Mouse (Mus musculus) heart, embryonic 14.5 days (tissue): ENCODE results near the gene Spns1. TPM values are rescaled to one million over a fixed set of nuclear protein-coding genes. Genes with fewer than 3 reads are reported as not detected.

Source experiments
- ATAC-seq: fragments of 200-750 bp; cut with Nextera tagmentation; 2 replicates; pipeline ENCODE4 v1.8.0; 2017; ENCODE audit warnings: low read depth, moderate TSS enrichment; ENCODE audit not compliant: insufficient number of reproducible peaks, insufficient read depth, low FRiP score
- H3K27ac ChIP-seq, 2 experiments: fragments of 200-500 bp in 1 of 2; fragments of 300-500 bp in 1 of 2; sonication (generic) in 1 of 2; replicated peaks in 1 of 2; 2 replicates each; pipeline ENCODE4 v1.5.1; 2012 to 2014; ENCODE audit warnings: low read depth in 2 of 2, low read length in 2 of 2, control low read depth in 1 of 2, mild to moderate bottlenecking in 1 of 2, mixed read lengths in 1 of 2; ENCODE audit not compliant: control insufficient read depth in 1 of 2, insufficient read depth in 1 of 2
- H3K27me3 ChIP-seq: fragments of 300-500 bp; sonication (generic); 2 replicates; pipeline ENCODE4 v1.6.1; 2014; ENCODE audit warnings: mild to moderate bottlenecking, low read length, control low read depth; ENCODE audit not compliant: control insufficient read depth, insufficient read depth
- H3K36me3 ChIP-seq: fragments of 300-500 bp; sonication (generic); 2 replicates; pipeline ENCODE4 v1.6.1; 2014; ENCODE audit warnings: mild to moderate bottlenecking, control low read depth, low read length, mixed read lengths; ENCODE audit not compliant: control insufficient read depth, insufficient read depth
- H3K4me1 ChIP-seq, 2 experiments: fragments of 200-500 bp in 1 of 2; fragments of 300-500 bp in 1 of 2; sonication (generic) in 1 of 2; 2 replicates each; pipeline ENCODE4 v1.6.1; 2012 to 2014; ENCODE audit warnings: low read length in 2 of 2, control low read depth in 1 of 2, mixed read lengths in 1 of 2; ENCODE audit not compliant: control insufficient read depth in 2 of 2, insufficient read depth in 2 of 2
- H3K4me2 ChIP-seq: fragments of 300-500 bp; sonication (generic); 2 replicates; pipeline ENCODE4 v1.6.1; 2014; ENCODE audit warnings: mild to moderate bottlenecking, low read length
- H3K4me3 ChIP-seq, 2 experiments: fragments of 200-500 bp in 1 of 2; fragments of 300-500 bp in 1 of 2; sonication (generic) in 1 of 2; 2 replicates each; pipeline ENCODE4 v1.5.1; 2012 to 2014; ENCODE audit warnings: low read length in 2 of 2, mild to moderate bottlenecking in 2 of 2, control low read depth in 1 of 2, low read depth in 1 of 2, moderate library complexity in 1 of 2; ENCODE audit not compliant: control insufficient read depth in 1 of 2, insufficient read depth in 1 of 2
- H3K9ac ChIP-seq: fragments of 300-500 bp; sonication (generic); 2 replicates; pipeline ENCODE4 v1.6.1; 2014; ENCODE audit warnings: mild to moderate bottlenecking, low read length
- H3K9me3 ChIP-seq: fragments of 300-500 bp; sonication (generic); 2 replicates; pipeline ENCODE4 v1.6.1; 2016; ENCODE audit warnings: low read length, control low read depth; ENCODE audit not compliant: control insufficient read depth
- WGBS: fragments of 180-500 bp; shearing (Covaris S2); extraction: QIAGEN DNeasy Blood & Tissue Kit; methylation state at CpG from one replicate; pipeline ENCODE4 v1.1.7; 2014; 5-methylcytosine and 5-hydroxymethylcytosine counted together
- polyA plus RNA-seq: library from polyadenylated mRNA; unstranded; fragments of >200 nt; fragmentation: Nextera tagmentation; extraction: Ambion mirVana; gene quantifications from 2 replicates; pipeline ENCODE4 v1.2.1, GENCODE M21; 2014

Spns1 gene
- 35.1 and 35.8 TPM in 2 replicates for polyA plus RNA-seq

DNA sequence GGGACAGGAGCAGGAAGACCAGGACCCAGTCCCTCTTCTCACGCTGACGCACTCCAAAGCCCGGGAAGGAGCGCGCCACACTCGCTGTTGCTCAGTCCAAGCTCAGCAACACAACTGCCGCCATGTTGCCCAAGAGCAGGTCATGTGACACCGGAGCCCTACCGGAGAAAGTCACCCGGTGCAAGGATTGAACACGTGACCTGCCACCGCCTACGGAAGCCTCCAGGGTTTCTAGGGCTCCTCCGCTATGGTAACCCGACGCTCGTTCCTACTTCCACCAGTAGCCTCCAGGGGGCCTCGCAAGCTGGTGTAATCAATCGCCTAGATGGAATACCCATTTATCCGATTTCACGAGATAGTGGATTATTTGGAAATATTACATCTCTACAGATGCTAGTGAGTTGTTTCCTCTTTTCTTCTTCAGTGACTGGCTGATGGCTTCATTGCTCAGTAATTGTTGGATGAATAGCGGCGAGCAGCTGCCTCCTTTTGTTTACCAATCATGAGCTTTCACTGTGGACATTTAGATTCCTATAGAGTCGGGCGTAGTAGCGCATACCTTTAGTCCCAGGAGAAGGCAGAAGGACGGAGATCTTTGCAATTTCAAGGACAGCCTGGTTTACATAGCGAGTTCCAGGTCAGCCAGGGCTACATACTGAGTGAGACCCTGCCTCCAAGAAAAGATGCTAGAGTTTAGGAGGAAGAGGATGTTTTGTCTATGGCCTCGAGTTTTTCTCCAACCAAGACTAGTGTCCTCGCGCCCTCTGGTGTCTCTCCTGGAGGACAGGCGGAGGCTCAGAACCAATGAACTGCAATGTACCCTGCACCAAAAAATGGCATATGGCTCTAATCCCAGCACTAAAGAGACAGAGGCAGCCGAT is at the start of gene Spns1:
Gene Spns1 (minus strand): TSS at position 173 of the 881 bp plus-strand sequence.
- peak; percentile 94 for ATAC-seq
- Histone ChIP-seq H3K4me2 (peak within 1 kb of the TSS; percentile 96), H3K4me3 (peak within 1 kb of the TSS; percentile 73 to 86), H3K27ac (peak within 1 kb of the TSS; percentile 41 to 64), H3K27me3 (no peaks in the 10 kb centered on the region), H3K9me3 (no peaks in the 10 kb centered on the region), H3K9ac (peak within 1 kb of the TSS; percentile 88), H3K36me3 (peaks cover 30% of the 10 kb centered on the region), H3K4me1 (peaks cover 3 to 8% of the 10 kb centered on the region in 2 experiments; a peak in 3 of 4 replicates)
- under 1% methylated on average over 33 of the region's 33 CpGs for WGBS

DNA sequence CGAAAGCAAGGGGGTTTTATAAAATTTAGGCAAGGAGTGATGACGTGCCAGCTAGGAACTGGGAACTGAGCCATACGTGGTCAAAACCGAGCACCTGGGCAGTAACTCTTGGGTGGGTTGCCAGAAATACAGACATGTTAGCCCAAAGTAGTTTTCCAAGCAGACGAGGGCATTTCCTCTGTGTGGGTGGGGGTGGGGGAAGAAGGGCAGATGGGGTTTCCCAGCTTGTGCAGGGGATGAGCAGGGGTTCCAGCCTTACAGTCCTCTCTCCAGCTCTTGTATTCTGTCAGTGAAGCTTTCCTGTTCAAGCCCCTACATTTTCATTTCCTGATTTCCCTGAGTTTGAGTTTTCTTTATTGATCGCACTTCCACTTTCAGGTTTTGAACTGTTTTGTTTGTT is 46.9 kb upstream of the Spns1 start:
- H3K27ac ChIP-seq: no peak overlapping the region
- H3K27me3 ChIP-seq: no peaks in the 10 kb centered on the region
- 70% methylated on average over 6 of the region's 6 CpGs for WGBS
- no peaks in the 10 kb centered on the region for H3K36me3 ChIP-seq
- no peaks in the 10 kb centered on the region for H3K9me3 ChIP-seq
- no peak for ATAC-seq
- H3K4me2 ChIP-seq: no peak overlapping the region
- H3K4me3 ChIP-seq: no peak overlapping the region
- H3K4me1 ChIP-seq: peaks cover 0 to 5% of the 10 kb centered on the region in 2 experiments; a peak in 3 of 4 replicates
- no peak overlapping the region for H3K9ac ChIP-seq

DNA sequence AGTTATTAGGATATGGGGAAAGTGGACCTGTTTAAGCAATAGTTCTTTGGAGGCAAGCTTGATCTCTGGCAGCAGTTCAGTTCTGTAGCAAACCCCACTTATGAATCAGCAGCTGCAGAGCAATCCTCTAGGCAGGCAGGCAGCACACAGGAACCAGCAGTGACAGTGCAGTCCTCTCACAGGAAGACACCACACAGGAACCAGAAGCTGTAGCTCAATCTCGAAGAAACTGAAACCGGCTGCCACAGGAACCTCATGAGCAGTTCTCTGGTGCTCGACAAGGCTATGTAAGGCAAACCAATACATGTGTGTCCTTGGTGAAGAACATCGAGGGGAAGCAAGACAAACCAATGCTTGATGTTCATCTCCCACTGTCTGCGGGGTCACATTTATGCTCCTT is 44.5 kb upstream of the Spns1 start:
- H3K27ac ChIP-seq: no peak overlapping the region
- 80% methylated on average over 5 of the region's 5 CpGs for WGBS
- H3K9me3 ChIP-seq: no peaks in the 10 kb centered on the region
- H3K4me2 ChIP-seq: no peak overlapping the region
- H3K4me3 ChIP-seq: no peak overlapping the region
- H3K27me3 ChIP-seq: no peaks in the 10 kb centered on the region
- no peaks in the 10 kb centered on the region for H3K36me3 ChIP-seq
- no peaks in the 10 kb centered on the region for H3K4me1 ChIP-seq
- no peak for ATAC-seq
- no peak overlapping the region for H3K9ac ChIP-seq

- Histone ChIP-seq H3K4me1 (no peaks in the 10 kb centered on the region), H3K27me3 (no peaks in the 10 kb centered on the region), H3K27ac (no peak overlapping the region), H3K4me2 (no peak overlapping the region), H3K9ac (no peak overlapping the region), H3K9me3 (no peaks in the 10 kb centered on the region), H3K4me3 (no peak overlapping the region), H3K36me3 (no peaks in the 10 kb centered on the region)
- WGBS: 34% methylated on average over 3 of the region's 3 CpGs
- no peak for ATAC-seq
Measured at GRCm38 (mm10) chr7:126418496-126418895, 41.2 kb upstream of the Spns1 start.

DNA sequence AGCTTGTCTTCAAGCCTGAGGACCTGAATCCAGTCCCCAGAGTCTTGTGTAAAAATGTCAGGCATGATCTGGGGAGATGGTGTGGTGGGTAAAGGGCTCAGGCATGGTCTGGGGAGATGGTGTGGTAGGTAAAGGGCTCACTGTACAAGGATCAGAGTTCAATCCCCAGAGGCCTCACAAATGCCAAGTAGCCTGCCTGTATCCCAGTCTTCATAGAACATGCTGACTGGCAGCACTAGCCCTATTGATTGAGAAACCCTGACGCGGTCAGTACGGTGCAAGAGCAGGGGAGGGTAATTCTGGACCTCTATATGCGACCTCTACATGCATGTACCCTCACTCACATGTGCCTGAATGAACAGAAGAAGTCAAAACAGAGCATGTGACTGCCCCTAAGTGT is 40.4 kb upstream of the Spns1 start:
- ATAC-seq: no peak
- H3K4me1 ChIP-seq: no peaks in the 10 kb centered on the region
- no peak overlapping the region for H3K4me2 ChIP-seq
- no peaks in the 10 kb centered on the region for H3K27me3 ChIP-seq
- H3K9ac ChIP-seq: no peak overlapping the region
- no peak overlapping the region for H3K4me3 ChIP-seq
- no peaks in the 10 kb centered on the region for H3K9me3 ChIP-seq
- no peaks in the 10 kb centered on the region for H3K36me3 ChIP-seq
- 93% methylated on average over 4 of the region's 4 CpGs for WGBS
- H3K27ac ChIP-seq: no peak overlapping the region

DNA sequence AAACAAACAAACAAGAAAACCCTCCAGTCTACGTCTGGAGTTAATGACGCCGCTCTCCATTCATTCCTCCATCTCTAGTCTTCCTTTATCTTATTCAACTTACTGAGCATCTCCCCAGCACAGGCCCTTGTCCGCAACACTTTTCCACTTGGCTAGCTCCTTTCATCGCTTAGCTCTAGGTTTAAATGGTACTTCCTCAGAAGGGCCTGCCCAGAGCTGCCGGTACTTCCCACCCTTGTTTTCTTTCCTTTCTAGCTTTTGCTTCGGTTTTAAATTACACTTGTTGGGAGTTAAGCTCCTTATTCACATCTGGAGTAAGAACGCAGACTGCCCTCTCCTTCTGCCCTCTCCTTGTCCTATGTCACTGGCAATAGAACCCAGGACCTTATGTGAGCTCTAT is 39.8 kb upstream of the Spns1 start:
- H3K27ac ChIP-seq: no peak overlapping the region
- ATAC-seq: no peak
- H3K9ac ChIP-seq: no peak overlapping the region
- no peaks in the 10 kb centered on the region for H3K4me1 ChIP-seq
- H3K36me3 ChIP-seq: no peaks in the 10 kb centered on the region
- 51% methylated on average over 8 of the region's 8 CpGs for WGBS
- no peak overlapping the region for H3K4me3 ChIP-seq
- no peak overlapping the region for H3K4me2 ChIP-seq
- no peaks in the 10 kb centered on the region for H3K9me3 ChIP-seq
- H3K27me3 ChIP-seq: no peaks in the 10 kb centered on the region; the same call in 1 of the 2 replicates

- Histone ChIP-seq H3K9me3 (no peaks in the 10 kb centered on the region), H3K4me3 (no peak overlapping the region), H3K4me2 (no peak overlapping the region), H3K36me3 (no peaks in the 10 kb centered on the region), H3K9ac (no peak overlapping the region), H3K4me1 (no peaks in the 10 kb centered on the region), H3K27me3 (no peaks in the 10 kb centered on the region; the same call in 1 of the 2 replicates), H3K27ac (no peak overlapping the region)
- ATAC-seq: no peak
- 36% methylated on average over 2 of the region's 2 CpGs for WGBS
Measured at GRCm38 (mm10) chr7:126416615-126417014, 39.4 kb upstream of the Spns1 start.
